In the genomic region with DNA sequence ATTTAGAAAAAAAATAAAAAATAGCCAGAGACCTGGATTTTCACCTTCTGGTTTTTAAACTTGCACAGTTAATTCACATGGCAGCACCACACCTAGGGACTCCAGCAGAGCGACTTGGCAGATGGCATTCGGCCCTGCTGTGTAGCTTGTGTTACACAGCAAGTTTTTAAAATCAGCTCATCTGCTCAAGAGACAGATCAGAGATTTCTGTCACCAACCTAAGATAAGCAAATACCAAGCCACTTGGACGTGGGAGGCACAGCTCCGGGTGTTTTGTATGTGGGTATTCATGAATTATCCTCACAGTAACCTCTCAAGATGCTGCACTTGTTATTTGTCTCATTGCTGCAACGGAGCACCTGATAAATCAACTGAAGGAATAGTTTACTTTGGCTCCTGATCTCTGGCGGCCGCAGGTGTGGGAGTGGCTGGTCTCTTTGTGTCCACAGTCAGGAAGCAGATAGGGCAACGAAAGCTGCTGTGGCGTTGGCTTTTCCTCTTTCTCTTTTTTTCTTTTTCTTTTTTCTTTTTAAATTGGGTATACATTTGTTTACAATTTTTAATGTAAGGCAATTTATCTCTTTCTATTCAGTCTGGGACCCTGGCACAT, we compare ENCODE assay signal across 21 mouse cellular contexts.
A peak's percentile ranks its signal among the peaks of the same experiment; 100 is the strongest.
DNase-seq lines count a peak whose midpoint lies in the region; ATAC-seq and TF ChIP-seq lines count a peak whose summit lies in the region.
"Had no signal": no experiment of that assay in that cellular context is flagged by ENCODE, and none has a peak within 500 bp of the region (broad histone marks: within the 10 kb centered on the region; RNA-seq: fewer than 3 reads in every experiment).

No protein-coding gene starts in this region.

- H3K4me2 ChIP-seq in forebrain, embryonic 11.5 days (ENCODE audit: low read depth, low read length, severe bottlenecking), result no peak overlapping the region
- H3K4me2 ChIP-seq: heart, embryonic 11.5 days; limb, embryonic 15.5 days; midbrain, embryonic 12.5 days had no signal

- no peaks in the 10 kb centered on the region for H3K36me3 ChIP-seq in forebrain, embryonic 11.5 days (ENCODE audit: control insufficient read depth, insufficient read depth, low read length)
- H3K36me3 ChIP-seq: embryonic facial prominence, embryonic 10.5 days; G1E; limb, embryonic 15.5 days; midbrain, embryonic 12.5 days had no signal

- WGBS in cerebellum, adult 2 months, result 38% methylated on average over 9 of the region's 9 CpGs
- WGBS in forebrain, embryonic 11.5 days, result 84% methylated on average over 9 of the region's 9 CpGs

- no peak for TF ChIP-seq POLR2A in cerebellum, adult 2 months (IDR thresholded peaks at IDR 0.05; ENCODE audit: borderline replicate concordance, insufficient read depth, low read length)

- ATAC-seq in forebrain, embryonic 11.5 days (replicated peaks; ENCODE audit: low FRiP score), result no peak
- ATAC-seq: forebrain, postnatal 0 days; hindbrain, postnatal 0 days had no signal

- H3K4me3 ChIP-seq in cerebellum, adult 2 months (replicated peaks; ENCODE audit: insufficient read depth, low read depth, low read length), result no peak overlapping the region
- no peak overlapping the region for H3K4me3 ChIP-seq in forebrain, embryonic 11.5 days (ENCODE audit: low read depth, low read length)
- H3K4me3 ChIP-seq: embryonic facial prominence, embryonic 10.5 days; erythroblast, embryonic 14.5 days; limb, embryonic 15.5 days; midbrain, embryonic 12.5 days; myocyte had no signal

- no peak overlapping the region for H3K9ac ChIP-seq in forebrain, embryonic 11.5 days (ENCODE audit: low read length)
- H3K9ac ChIP-seq: forebrain, postnatal 0 days; limb, embryonic 15.5 days; midbrain, embryonic 12.5 days had no signal

- H3K9me3 ChIP-seq in forebrain, embryonic 11.5 days (ENCODE audit: control insufficient read depth, low read length), result no peaks in the 10 kb centered on the region
- H3K9me3 ChIP-seq: embryonic facial prominence, embryonic 10.5 days; G1E; limb, embryonic 15.5 days; midbrain, embryonic 12.5 days had no signal

- TF ChIP-seq CTCF in cerebellum, adult 2 months (IDR thresholded peaks at IDR 0.05; ENCODE audit: borderline replicate concordance, insufficient read depth, low read depth, low read length), result no peak

- H3K27me3 ChIP-seq in cerebellum, adult 2 months (ENCODE audit: control insufficient read depth, insufficient read depth, low read length), result no peaks in the 10 kb centered on the region
- no peaks in the 10 kb centered on the region for H3K27me3 ChIP-seq in forebrain, embryonic 11.5 days (ENCODE audit: control insufficient read depth, insufficient read depth, low read length)
- H3K27me3 ChIP-seq: limb, embryonic 15.5 days; midbrain, embryonic 12.5 days had no signal

- no peak overlapping the region for H3K27ac ChIP-seq in cerebellum, adult 2 months (ENCODE audit: insufficient read depth, low read length)
- H3K27ac ChIP-seq in forebrain, embryonic 11.5 days (ENCODE audit: low read depth, low read length), result no peak overlapping the region
- H3K27ac ChIP-seq: embryonic facial prominence, embryonic 10.5 days; hindbrain, postnatal 0 days; limb, embryonic 15.5 days; midbrain, embryonic 12.5 days had no signal

- peak; percentile 22 to 48 for DNase-seq in lung, adult 18-20 months
- no peak for DNase-seq in lung, postnatal 14 days
- peak; percentile 9 for DNase-seq in cerebellum, adult 11 months
- peak; percentile 44 to 63 for DNase-seq in cerebellum, adult 2 months
- peak; percentile 38 to 46 for DNase-seq in frontal cortex, adult 2 months (ENCODE audit: extremely low spot score in 1 of 2, low spot score in 1 of 2)
- DNase-seq in adrenal gland, postnatal 14 days, result no peak
- no peak for DNase-seq in retina, embryonic 14.5 days (ENCODE audit: low spot score)
- DNase-seq in forebrain, embryonic 11.5 days (ENCODE audit: low spot score), result no peak
- DNase-seq: adrenal gland, postnatal 10 days; forebrain, postnatal 0 days; gastrocnemius, postnatal 36 days; kidney, adult 8-10 months; thymus, adult 2 months had no signal

- peaks cover 3% of the 10 kb centered on the region; the same call in 1 of the 2 replicates for H3K4me1 ChIP-seq in cerebellum, adult 2 months (ENCODE audit: control insufficient read depth, insufficient read depth, low read length)
- H3K4me1 ChIP-seq in forebrain, embryonic 11.5 days (replicated peaks; ENCODE audit: control insufficient read depth, insufficient read depth, low read length), result no peaks in the 10 kb centered on the region
- H3K4me1 ChIP-seq: embryonic facial prominence, embryonic 10.5 days; limb, embryonic 15.5 days; midbrain, embryonic 12.5 days had no signal

Comparison
In these comparisons a context has a peak if more than half of its experiments do, and no peak if none do; other contexts are left out.
1. DNase-seq: peak in lung, adult 18-20 months (2 of 2), cerebellum, adult 11 months (single experiment), cerebellum, adult 2 months (2 of 2) and frontal cortex, adult 2 months (2 of 2); none in lung, postnatal 14 days (single experiment), adrenal gland, postnatal 14 days (single experiment), retina, embryonic 14.5 days (single experiment) and forebrain, embryonic 11.5 days (single experiment).